Mouse (Mus musculus) erythroblast, embryonic 14.5 days (primary cell): ENCODE measurements around the gene Pcyt2. TPM values are rescaled to one million over a fixed set of nuclear protein-coding genes. Genes with fewer than 3 reads are reported as not detected.

Experiments
- H3K27me3 ChIP-seq: 2 replicates; pipeline ENCODE4 v1.6.1; 2012; ENCODE audit warnings: inconsistent platforms; ENCODE audit not compliant: control insufficient read depth
- H3K36me3 ChIP-seq: 2 replicates; pipeline ENCODE4 v1.6.1; 2012; ENCODE audit warnings: mild to moderate bottlenecking, inconsistent platforms; ENCODE audit not compliant: control insufficient read depth
- H3K4me1 ChIP-seq: 2 replicates; pipeline ENCODE4 v1.6.1; 2012; ENCODE audit warnings: inconsistent platforms; ENCODE audit not compliant: control insufficient read depth
- H3K4me3 ChIP-seq: replicated peaks from 2 replicates; pipeline ENCODE3; 2012; ENCODE audit warnings: moderate library complexity, mild to moderate bottlenecking, inconsistent platforms
- H3K9me3 ChIP-seq: 2 replicates; pipeline ENCODE4 v1.6.1; 2012; ENCODE audit warnings: low read length, inconsistent platforms, mixed read lengths; ENCODE audit not compliant: control insufficient read depth
- GATA1 ChIP-seq: IDR thresholded peaks from 2 replicates; pipeline ENCODE4 v1.6.1; 2012; ENCODE audit warnings: low read length, inconsistent platforms, mixed read lengths
- TAL1 ChIP-seq: IDR thresholded peaks from 3 replicates; pipeline ENCODE4 v1.6.1; 2012; ENCODE audit warnings: low read length, inconsistent platforms, mixed read lengths
- polyA plus RNA-seq: library from polyadenylated mRNA; stranded (reverse); fragments of >175 nt; gene quantifications from 2 replicates; pipeline ENCODE4 v1.2.3, GENCODE M21; 2012

The Pcyt2 gene
- polyA plus RNA-seq, 1 experiment, result 9.6 TPM

GRCm38 (mm10) chr11:120658876-120659410 is 41.2 kb upstream of the Pcyt2 start:
- H3K9me3 ChIP-seq, result peaks cover 9% of the 10 kb centered on the region; the same call in 1 of the 2 replicates
- peaks cover 4% of the 10 kb centered on the region for H3K4me1 ChIP-seq
- H3K27me3 ChIP-seq, result peaks cover 91% of the 10 kb centered on the region
- TF ChIP-seq TAL1, result no peak
- no peak for TF ChIP-seq GATA1
- no peak overlapping the region for H3K4me3 ChIP-seq
- H3K36me3 ChIP-seq, result no peaks in the 10 kb centered on the region

GRCm38 (mm10) chr11:120657301-120657700 is 39.6 kb upstream of the Pcyt2 start:
- Histone ChIP-seq H3K9me3 (peaks cover 9% of the 10 kb centered on the region; the same call in 1 of the 2 replicates), H3K4me1 (peaks cover 4% of the 10 kb centered on the region), H3K36me3 (no peaks in the 10 kb centered on the region), H3K27me3 (peaks cover 76% of the 10 kb centered on the region), H3K4me3 (no peak overlapping the region)
- TF ChIP-seq TAL1 (no peak), GATA1 (no peak)

- Histone ChIP-seq H3K27me3 (peaks cover 62% of the 10 kb centered on the region), H3K4me1 (peaks cover 2% of the 10 kb centered on the region; the same call in 1 of the 2 replicates)
Observed at GRCm38 (mm10) chr11:120654741-120655140, 37.0 kb upstream of the Pcyt2 start.

GRCm38 (mm10) chr11:120651872-120652271 is 34.1 kb upstream of the Pcyt2 start:
- no peaks in the 10 kb centered on the region for H3K36me3 ChIP-seq
- H3K27me3 ChIP-seq, result peaks cover 54% of the 10 kb centered on the region
- no peaks in the 10 kb centered on the region for H3K9me3 ChIP-seq
- no peak overlapping the region for H3K4me3 ChIP-seq
- no peak for TF ChIP-seq GATA1
- no peak for TF ChIP-seq TAL1
- peaks cover 8% of the 10 kb centered on the region for H3K4me1 ChIP-seq

More at GRCm38 (mm10) chr11:120654741-120655140, 37.0 kb upstream of the Pcyt2 start:
- Histone ChIP-seq H3K9me3 (peaks cover 2% of the 10 kb centered on the region; the same call in 1 of the 2 replicates), H3K4me3 (no peak overlapping the region), H3K36me3 (no peaks in the 10 kb centered on the region)
- TF ChIP-seq TAL1 (no peak), GATA1 (no peak)

DNA sequence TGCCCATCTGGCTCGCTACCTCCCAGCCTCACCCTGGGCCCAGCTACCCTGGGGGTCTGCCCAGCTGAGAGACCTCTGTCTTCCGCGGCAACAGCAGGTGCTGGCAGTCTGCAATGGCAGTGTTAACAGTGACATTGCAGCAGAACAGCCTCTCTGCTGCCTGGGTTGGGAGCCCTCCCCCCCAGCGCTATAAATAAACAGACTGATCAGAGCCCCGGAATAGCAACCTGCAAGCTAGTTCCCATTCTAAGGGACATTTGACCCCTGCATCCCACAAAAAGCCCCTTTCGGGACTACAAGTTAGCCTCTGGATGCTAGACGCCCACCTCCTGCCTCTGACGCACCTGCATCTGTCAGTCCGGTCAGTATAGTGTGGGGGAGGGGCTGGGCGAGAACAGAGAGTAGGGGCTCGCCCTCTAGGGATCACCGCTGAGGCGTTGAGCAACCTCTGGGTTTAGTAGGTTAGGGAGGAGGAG is 30.3 kb upstream of the Pcyt2 start, which contains the start of gene Myadml2:
Myadml2 (minus strand) TSS at position 158 of the 476 bp plus-strand sequence.
- peak within 1 kb of the TSS; percentile 27 for H3K4me3 ChIP-seq
- peaks cover 21% of the 10 kb centered on the region for H3K4me1 ChIP-seq
- TF ChIP-seq GATA1 (no peak), TAL1 (no peak)
- no peaks in the 10 kb centered on the region for H3K9me3 ChIP-seq
- peaks cover 46% of the 10 kb centered on the region for H3K27me3 ChIP-seq
- no peaks in the 10 kb centered on the region for H3K36me3 ChIP-seq

GRCm38 (mm10) chr11:120647047-120647830 is 29.5 kb upstream of the Pcyt2 start:
- no peaks in the 10 kb centered on the region for H3K36me3 ChIP-seq
- H3K27me3 ChIP-seq, result peaks cover 54% of the 10 kb centered on the region
- TF ChIP-seq GATA1, result no peak
- TF ChIP-seq TAL1, result no peak
- H3K4me1 ChIP-seq, result peaks cover 28% of the 10 kb centered on the region
- no peaks in the 10 kb centered on the region for H3K9me3 ChIP-seq
- H3K4me3 ChIP-seq, result no peak overlapping the region

DNA sequence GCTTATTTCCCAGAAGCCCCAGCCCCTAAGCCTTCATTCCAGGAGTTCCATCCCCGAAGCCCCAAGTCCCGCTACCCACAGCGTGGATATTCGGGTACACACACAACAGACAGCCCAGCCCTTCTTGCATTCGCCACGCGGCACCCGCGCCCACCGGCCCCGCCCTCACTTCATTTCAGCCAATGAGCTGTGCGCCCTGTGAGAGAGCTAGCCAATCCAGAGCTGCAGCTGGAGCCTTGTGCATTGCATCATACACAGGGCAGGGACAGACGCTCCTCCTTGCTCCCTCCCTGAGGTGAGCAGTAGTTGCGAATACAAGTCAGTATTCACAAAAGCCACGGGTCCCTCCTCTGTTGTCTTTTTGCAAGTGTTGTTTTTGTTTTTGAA is 25.9 kb upstream of the Pcyt2 start, which contains the start of gene Pycr1:
Pycr1 (minus strand) TSS at position 169 of the 387 bp plus-strand sequence.
- H3K4me3 ChIP-seq, result peak within 1 kb of the TSS; percentile 65
- no peaks in the 10 kb centered on the region for H3K36me3 ChIP-seq
- peaks cover 52% of the 10 kb centered on the region for H3K27me3 ChIP-seq
- TF ChIP-seq GATA1, result no peak
- no peak for TF ChIP-seq TAL1
- no peaks in the 10 kb centered on the region for H3K9me3 ChIP-seq
- peaks cover 33% of the 10 kb centered on the region for H3K4me1 ChIP-seq

DNA sequence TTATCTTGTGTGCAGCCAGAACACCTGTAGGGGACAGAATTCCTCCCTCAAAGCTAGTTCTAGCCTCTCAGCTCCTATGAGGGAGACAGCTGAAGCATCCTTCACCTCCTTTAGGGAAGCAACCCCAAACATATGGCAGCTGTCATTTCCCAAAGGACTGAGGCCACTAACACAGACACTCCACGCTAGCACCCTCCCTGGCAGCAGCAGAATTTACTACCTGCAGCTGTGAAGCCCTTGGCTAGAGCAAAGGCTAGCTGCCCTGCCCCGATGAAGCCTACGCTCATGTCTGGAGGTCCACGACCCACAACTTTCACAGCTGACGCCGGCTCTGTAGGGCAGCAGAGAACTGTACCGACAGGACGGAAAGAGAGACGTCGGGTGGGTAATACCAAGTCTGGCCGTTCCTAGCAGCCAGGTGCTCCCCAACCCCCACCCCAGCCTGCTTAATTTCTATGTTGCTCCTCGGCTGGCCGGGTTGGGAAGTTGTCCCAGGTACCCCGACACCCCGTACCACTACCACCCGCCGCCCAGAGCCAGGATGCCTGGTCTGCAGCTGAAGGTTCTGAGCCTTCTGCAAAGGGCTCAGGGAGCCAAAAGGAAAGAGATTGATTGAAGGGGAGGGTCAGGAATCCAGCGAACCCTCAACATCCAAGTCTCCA is 25.3 kb upstream of the Pcyt2 start:
- TF ChIP-seq TAL1 (no peak), GATA1 (no peak)

GRCm38 (mm10) chr11:120641869-120642268 is 24.1 kb upstream of the Pcyt2 start:
- no peak for TF ChIP-seq TAL1
- TF ChIP-seq GATA1, result no peak
- H3K36me3 ChIP-seq, result 0 out of 2 replicates have a peak, but pooled peaks cover 2% of the 10 kb centered on the region
- H3K4me1 ChIP-seq, result peaks cover 28% of the 10 kb centered on the region
- H3K9me3 ChIP-seq, result no peaks in the 10 kb centered on the region
- peaks cover 38% of the 10 kb centered on the region for H3K27me3 ChIP-seq
- H3K4me3 ChIP-seq, result no peak overlapping the region

More for the DNA sequence above, 25.3 kb upstream of the Pcyt2 start:
- no peaks in the 10 kb centered on the region for H3K9me3 ChIP-seq
- H3K27me3 ChIP-seq, result peaks cover 49% of the 10 kb centered on the region
- H3K4me3 ChIP-seq, result peak overlapping the region; percentile 65
- no peaks in the 10 kb centered on the region for H3K36me3 ChIP-seq
- peaks cover 31% of the 10 kb centered on the region for H3K4me1 ChIP-seq
